Comparison of ENCODE assay signal across 10 mouse cellular contexts in the genomic region with DNA sequence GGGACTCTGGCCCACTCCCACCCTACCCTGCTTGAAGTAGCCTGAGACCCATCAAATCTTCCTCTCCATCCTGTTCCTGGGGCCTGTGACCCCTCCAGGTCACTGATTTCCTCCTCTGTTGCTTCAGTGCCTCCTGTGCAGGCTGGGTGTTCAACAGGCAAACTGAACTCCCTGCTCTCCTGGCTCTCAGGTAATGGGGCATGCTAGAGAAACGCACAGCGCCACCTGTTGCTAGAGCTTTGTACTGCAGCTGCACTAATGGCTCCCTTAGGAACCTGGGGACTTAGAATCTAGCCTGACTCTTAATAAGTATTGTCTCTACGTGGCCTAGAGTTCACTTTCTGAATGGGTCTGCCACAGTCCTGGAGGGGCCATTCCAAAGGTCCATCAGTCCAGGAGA. TPM values are rescaled to one million over a fixed set of nuclear protein-coding genes. Genes with fewer than 3 reads are reported as not detected.
DNase-seq lines count a peak whose midpoint lies in the region; ATAC-seq and TF ChIP-seq lines count a peak whose summit lies in the region.
"Had no signal": no experiment of that assay in that cellular context is flagged by ENCODE, and none has a peak within 500 bp of the region (broad histone marks: within the 10 kb centered on the region; RNA-seq: fewer than 3 reads in every experiment).

No protein-coding gene starts in this region.

- H3K9ac ChIP-seq in liver, embryonic 13.5 days, result no peak overlapping the region
- H3K9ac ChIP-seq in neural tube, embryonic 13.5 days, result no peak overlapping the region
- H3K9ac ChIP-seq: stomach, embryonic 15.5 days had no signal

- no peaks in the 10 kb centered on the region for H3K4me1 ChIP-seq in kidney, adult 2 months (ENCODE audit: control insufficient read depth, insufficient read depth, low read length)
- H3K4me1 ChIP-seq in liver, embryonic 13.5 days (replicated peaks), result no peaks in the 10 kb centered on the region
- no peaks in the 10 kb centered on the region for H3K4me1 ChIP-seq in neural tube, embryonic 13.5 days (replicated peaks)
- no peaks in the 10 kb centered on the region for H3K4me1 ChIP-seq in thymus, adult 2 months (replicated peaks; ENCODE audit: control insufficient read depth, insufficient read depth, low read length)
- H3K4me1 ChIP-seq: stomach, embryonic 15.5 days had no signal

- no peak overlapping the region for H3K27ac ChIP-seq in kidney, adult 2 months (ENCODE audit: insufficient read depth, low read depth, low read length)
- H3K27ac ChIP-seq in liver, embryonic 13.5 days, result no peak overlapping the region
- no peak overlapping the region for H3K27ac ChIP-seq in neural tube, embryonic 13.5 days (replicated peaks)
- H3K27ac ChIP-seq in thymus, adult 2 months (ENCODE audit: control insufficient read depth, insufficient read depth, low read length), result no peak overlapping the region
- H3K27ac ChIP-seq: stomach, embryonic 15.5 days had no signal

- TF ChIP-seq POLR2A in kidney, adult 2 months (IDR thresholded peaks at IDR 0.05; ENCODE audit: low read depth, low read length), result no peak
- TF ChIP-seq POLR2A in thymus, adult 2 months (IDR thresholded peaks at IDR 0.05; ENCODE audit: control insufficient read depth, extremely low read depth, insufficient read depth, low read length, poor library complexity), result no peak

- no peak overlapping the region for H3K4me3 ChIP-seq in kidney, adult 2 months (ENCODE audit: insufficient read depth, low read depth, low read length)
- no peak overlapping the region for H3K4me3 ChIP-seq in liver, embryonic 13.5 days (replicated peaks)
- no peak overlapping the region for H3K4me3 ChIP-seq in neural tube, embryonic 13.5 days
- H3K4me3 ChIP-seq in thymus, adult 2 months (ENCODE audit: control insufficient read depth, insufficient read depth, low read length), result no peak overlapping the region
- H3K4me3 ChIP-seq: erythroblast, embryonic 14.5 days; stomach, embryonic 15.5 days had no signal

- no peaks in the 10 kb centered on the region for H3K9me3 ChIP-seq in liver, embryonic 13.5 days (replicated peaks)
- no peaks in the 10 kb centered on the region for H3K9me3 ChIP-seq in neural tube, embryonic 13.5 days
- H3K9me3 ChIP-seq: stomach, embryonic 15.5 days had no signal

- H3K4me2 ChIP-seq in liver, embryonic 13.5 days, result no peak overlapping the region
- no peak overlapping the region for H3K4me2 ChIP-seq in neural tube, embryonic 13.5 days
- H3K4me2 ChIP-seq: stomach, embryonic 15.5 days had no signal

- H3K27me3 ChIP-seq in kidney, adult 2 months (replicated peaks; ENCODE audit: control insufficient read depth, insufficient read depth, low read length), result no peaks in the 10 kb centered on the region
- no peaks in the 10 kb centered on the region for H3K27me3 ChIP-seq in liver, embryonic 13.5 days
- H3K27me3 ChIP-seq in neural tube, embryonic 13.5 days, result no peaks in the 10 kb centered on the region
- no peaks in the 10 kb centered on the region for H3K27me3 ChIP-seq in thymus, adult 2 months (ENCODE audit: control insufficient read depth, insufficient read depth, low read length)
- H3K27me3 ChIP-seq: stomach, embryonic 15.5 days had no signal

- peak; percentile 48; the same call in 1 of the 2 replicates for ATAC-seq in liver, embryonic 13.5 days (ENCODE audit: low read depth)
- peak; percentile 51; the same call in 1 of the 2 replicates for ATAC-seq in neural tube, embryonic 13.5 days (ENCODE audit: low read depth)

- WGBS in kidney, adult 2 months, result 4% methylated on average over 3 of the region's 3 CpGs
- WGBS in liver, embryonic 13.5 days (ENCODE audit: insufficient replicate concordance), result 4% methylated on average over 3 of the region's 3 CpGs
- WGBS in neural tube, embryonic 13.5 days, result 4% methylated on average over 3 of the region's 3 CpGs
- WGBS in thymus, adult 2 months, result 6% methylated on average over 3 of the region's 3 CpGs

- peak; percentile 52 to 74 for DNase-seq in urinary bladder, adult 18-20 months (ENCODE audit: low spot score in 2 of 2)
- no peak for DNase-seq in urinary bladder, postnatal 10 days (ENCODE audit: low spot score)
- DNase-seq in cerebellum, postnatal 10 days, result peak; percentile 88 to 92
- DNase-seq in gastrocnemius, adult 8-10 months (ENCODE audit: low spot score in 2 of 2), result peak; percentile 53 to 61
- peak; percentile 82 for DNase-seq in kidney, adult 2 months
- DNase-seq in liver, embryonic 13.5 days, result peak; percentile 52
- peak; percentile 82 for DNase-seq in thymus, adult 2 months

- TF ChIP-seq CTCF in kidney, adult 2 months (conservative IDR thresholded peaks at IDR 0.05; ENCODE audit: insufficient read depth, insufficient read length, low read depth, low read length), result peak; percentile 97
- peak; percentile 67; the same call in 1 of the 2 replicates for TF ChIP-seq CTCF in thymus, adult 2 months (IDR thresholded peaks at IDR 0.05; ENCODE audit: borderline replicate concordance, control insufficient read depth, extremely low read depth, insufficient read depth, low read length, poor library complexity)

- H3K36me3 ChIP-seq in kidney, adult 2 months (ENCODE audit: control insufficient read depth, insufficient read depth, low read length), result no peaks in the 10 kb centered on the region
- H3K36me3 ChIP-seq in liver, embryonic 13.5 days, result no peaks in the 10 kb centered on the region
- H3K36me3 ChIP-seq in neural tube, embryonic 13.5 days, result peaks cover 17% of the 10 kb centered on the region
- peaks cover 12% of the 10 kb centered on the region for H3K36me3 ChIP-seq in thymus, adult 2 months (ENCODE audit: control insufficient read depth, insufficient read depth, low read length)

RNA-seq across cellular contexts. Expression of a gene that starts 10.4 kb away (rescaled TPM):
- 10 to 100 TPM in 3 of 4 experiments, 1 to 10 TPM in 1; 8.9 to 12.8 (median 11.3) TPM for total RNA-seq in gastrocnemius, adult 8-10 months (2022)
- polyA plus RNA-seq in kidney, adult 2 months (2012; rRNA removed), result 19.8 and 29.5 TPM in 2 replicates
- polyA plus RNA-seq in liver, embryonic 13.5 days (2015; fragmentation: Nextera tagmentation; extraction: Ambion mirVana), result 0.97 and 0.98 TPM in 2 replicates
- 3.4 and 4.2 TPM in 2 replicates for polyA plus RNA-seq in neural tube, embryonic 13.5 days (2015; fragmentation: Nextera tagmentation; extraction: Ambion mirVana)
- 51.2 and 59.9 TPM in 2 replicates for polyA plus RNA-seq in thymus, adult 2 months (2012; rRNA removed)

RNA-seq across cellular contexts. Expression of a gene that starts 29.8 kb away (rescaled TPM):
- total RNA-seq in gastrocnemius, adult 8-10 months (2022), result 1 to 10 TPM; 4.9 to 7.7 (median 5.1) TPM
- 14.3 and 15.9 TPM in 2 replicates for polyA plus RNA-seq in kidney, adult 2 months (2012; rRNA removed)
- 3.2 and 3.5 TPM in 2 replicates for polyA plus RNA-seq in liver, embryonic 13.5 days (2015; fragmentation: Nextera tagmentation; extraction: Ambion mirVana)
- polyA plus RNA-seq in neural tube, embryonic 13.5 days (2015; fragmentation: Nextera tagmentation; extraction: Ambion mirVana), result 9.3 and 10.3 TPM in 2 replicates
- 15.3 and 18.0 TPM in 2 replicates for polyA plus RNA-seq in thymus, adult 2 months (2012; rRNA removed)

RNA-seq across cellular contexts. Expression of a gene that starts 35.4 kb away (rescaled TPM):
- 1,000 to 10,000 TPM; 2,275 to 3,003 (median 2,494) TPM for total RNA-seq in gastrocnemius, adult 8-10 months (2022)
- 11.8 and 37.9 TPM in 2 replicates for polyA plus RNA-seq in kidney, adult 2 months (2012; rRNA removed)
- polyA plus RNA-seq in liver, embryonic 13.5 days (2015; fragmentation: Nextera tagmentation; extraction: Ambion mirVana), result 2.4 and 2.5 TPM in 2 replicates
- polyA plus RNA-seq in neural tube, embryonic 13.5 days (2015; fragmentation: Nextera tagmentation; extraction: Ambion mirVana), result 19.0 and 19.2 TPM in 2 replicates
- 40.4 and 56.2 TPM in 2 replicates for polyA plus RNA-seq in thymus, adult 2 months (2012; rRNA removed)

RNA-seq across cellular contexts. Expression of a gene that starts 38.0 kb away (rescaled TPM):
- total RNA-seq in gastrocnemius, adult 8-10 months (2022), result 1,000 to 10,000 TPM in 3 of 4 experiments, 100 to 1,000 TPM in 1; 926 to 1,454 (median 1,403) TPM
- not detected in 2 replicates for polyA plus RNA-seq in kidney, adult 2 months (2012; rRNA removed)
- 0.14 TPM in 1 of 2 replicates, not detected in the other for polyA plus RNA-seq in liver, embryonic 13.5 days (2015; fragmentation: Nextera tagmentation; extraction: Ambion mirVana)
- 0.32 and 1.9 TPM in 2 replicates for polyA plus RNA-seq in neural tube, embryonic 13.5 days (2015; fragmentation: Nextera tagmentation; extraction: Ambion mirVana)
- polyA plus RNA-seq in thymus, adult 2 months (2012; rRNA removed), result not detected in 2 replicates
- polyA plus RNA-seq: erythroblast, embryonic 14.5 days; stomach, embryonic 15.5 days had no signal

RNA-seq across cellular contexts. Expression of a gene that starts 46.0 kb away (rescaled TPM):
- 1 to 10 TPM; 6.3 to 9.7 (median 9.4) TPM for total RNA-seq in gastrocnemius, adult 8-10 months (2022)
- 16.8 and 22.6 TPM in 2 replicates for polyA plus RNA-seq in kidney, adult 2 months (2012; rRNA removed)
- polyA plus RNA-seq in liver, embryonic 13.5 days (2015; fragmentation: Nextera tagmentation; extraction: Ambion mirVana), result 7.2 and 7.4 TPM in 2 replicates
- polyA plus RNA-seq in neural tube, embryonic 13.5 days (2015; fragmentation: Nextera tagmentation; extraction: Ambion mirVana), result 23.8 and 26.2 TPM in 2 replicates
- 48.4 and 51.8 TPM in 2 replicates for polyA plus RNA-seq in thymus, adult 2 months (2012; rRNA removed)
